Mouse (Mus musculus): ENCODE measurements at regions not wholly inside any gene's neighbourhood (a gene's known extent, or its start where the extent isn't known, plus 50 kb on each side); places are given as distances from the start of the nearest gene placed in this dataset.

DNA sequence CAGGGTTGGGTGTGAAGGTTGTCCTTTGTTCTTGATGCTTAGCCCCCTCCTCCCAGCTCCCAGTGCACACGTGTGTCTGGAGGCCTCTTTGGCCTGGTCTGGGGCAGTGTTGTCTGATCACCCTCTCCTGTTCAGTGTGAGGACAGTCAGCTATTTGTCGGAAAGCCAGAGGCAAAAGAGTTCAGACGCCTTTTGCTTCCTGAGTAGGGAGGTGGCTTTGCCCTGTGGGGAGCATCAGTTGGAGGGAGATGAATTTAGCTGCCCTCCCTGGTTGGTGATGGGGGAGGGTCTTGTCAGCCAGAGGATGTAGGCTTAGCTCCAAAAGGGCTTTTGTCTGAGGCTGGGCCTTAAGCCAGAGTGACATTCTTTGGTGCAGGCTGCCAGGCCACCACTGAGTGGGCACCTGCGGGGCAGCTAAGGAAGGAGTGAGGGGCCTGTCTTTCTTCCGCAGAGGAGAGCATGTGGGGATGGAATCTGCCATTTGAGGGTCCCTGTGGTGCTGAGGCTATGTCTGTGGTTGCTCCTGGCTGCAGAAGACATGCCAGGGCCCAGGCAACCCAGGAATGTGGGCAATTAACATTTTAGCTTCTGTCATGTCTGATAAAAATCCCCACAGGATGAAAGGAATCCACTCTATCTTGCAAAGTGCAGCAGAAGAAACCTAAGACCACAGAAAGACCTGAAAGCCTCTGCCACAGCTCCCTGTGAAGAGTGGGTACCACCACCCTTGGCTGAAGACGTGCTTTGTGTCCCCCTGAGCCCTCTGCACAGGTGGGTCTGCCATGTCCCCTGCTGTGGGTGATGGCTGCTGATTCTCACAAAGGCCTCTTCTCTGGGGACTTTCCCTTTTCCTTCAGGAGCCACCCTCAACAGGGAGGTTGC lies 265.6 kb downstream of the Gm49356 start:
- TF ChIP-seq CTCF (IDR thresholded peaks at IDR 0.05; ENCODE audit: borderline replicate concordance, insufficient read depth, low read length) (no peak), POLR2A (IDR thresholded peaks at IDR 0.05; ENCODE audit: low read depth, low read length) (no peak)
